In genomic region chr9:56975199-56975598, GRCm38 (mm10) we compare ENCODE assay signal across 27 mouse cellular contexts. TPM values are rescaled to one million over a fixed set of nuclear protein-coding genes. Genes with fewer than 3 reads are reported as not detected.
A peak's percentile ranks its signal among the peaks of the same experiment; 100 is the strongest.
DNase-seq lines count a peak whose midpoint lies in the region; ATAC-seq and TF ChIP-seq lines count a peak whose summit lies in the region.
"Had no signal": no experiment of that assay in that cellular context is flagged by ENCODE, and none has a peak within 500 bp of the region (broad histone marks: within the 10 kb centered on the region; RNA-seq: fewer than 3 reads in every experiment).

No protein-coding gene starts in this region.

- peak; percentile 70 to 72 for TF ChIP-seq EP300 in MEL (IDR thresholded peaks at IDR 0.05; ENCODE audit: low read depth in 1 of 2, low read length in 2 of 2)

- peak; percentile 68 for ATAC-seq in activated CD4-positive, CD25-positive, alpha-beta regulatory T cell, adult 4 months
- ATAC-seq in megakaryocyte-erythroid progenitor cell, adult 5-6 weeks (replicated peaks; ENCODE audit: low FRiP score, low TSS enrichment, poor library complexity, severe bottlenecking) = no peak
- ATAC-seq: forebrain, embryonic 14.5 days; forebrain, postnatal 0 days; hindbrain, embryonic 16.5 days; intestine, postnatal 0 days had no signal

- no peaks in the 10 kb centered on the region for H3K27me3 ChIP-seq in MEL (ENCODE audit: control insufficient read depth in 1 of 2, insufficient read depth in 2 of 2, low read length in 2 of 2)
- H3K27me3 ChIP-seq in splenic B cell, adult 2 months (ENCODE audit: control insufficient read depth, insufficient read depth, low read length, poor library complexity, severe bottlenecking) = no peaks in the 10 kb centered on the region
- H3K27me3 ChIP-seq: CH12.LX; embryonic facial prominence, embryonic 12.5 days; embryonic facial prominence, embryonic 15.5 days; hindbrain, embryonic 13.5 days had no signal

- H3K36me3 ChIP-seq in MEL (ENCODE audit: control insufficient read depth in 1 of 2, insufficient read depth in 2 of 2, low read length in 2 of 2) = peaks cover 0 to 36% of the 10 kb centered on the region in 2 experiments; a peak in 3 of 4 replicates
- no peaks in the 10 kb centered on the region for H3K36me3 ChIP-seq in splenic B cell, adult 2 months (ENCODE audit: control insufficient read depth, insufficient read depth, low read length, poor library complexity, severe bottlenecking)

- H3K9ac ChIP-seq in MEL (ENCODE audit: control insufficient read depth, low read depth, low read length, poor library complexity, severe bottlenecking) = no peak overlapping the region; the same call in 1 of the 2 replicates
- H3K9ac ChIP-seq: embryonic facial prominence, embryonic 12.5 days; embryonic facial prominence, embryonic 15.5 days; forebrain, postnatal 0 days; hindbrain, embryonic 13.5 days had no signal

- H3K79me2 ChIP-seq in MEL (ENCODE audit: control insufficient read depth, insufficient read depth, low read length, poor library complexity) = no peaks in the 10 kb centered on the region

- no peaks in the 10 kb centered on the region for H3K9me3 ChIP-seq in MEL (replicated peaks; ENCODE audit: insufficient read depth, low read length)
- H3K9me3 ChIP-seq: embryonic facial prominence, embryonic 12.5 days; embryonic facial prominence, embryonic 15.5 days; G1E; hindbrain, embryonic 10.5 days; hindbrain, embryonic 13.5 days had no signal

- TF ChIP-seq RAD21 in MEL (IDR thresholded peaks at IDR 0.05; ENCODE audit: low read depth, low read length) = no peak

- H3K27ac ChIP-seq in MEL (ENCODE audit: control insufficient read depth, low read depth, low read length) = peak overlapping the region; percentile 77
- H3K27ac ChIP-seq: embryonic facial prominence, embryonic 12.5 days; embryonic facial prominence, embryonic 15.5 days; hindbrain, embryonic 10.5 days; hindbrain, embryonic 13.5 days had no signal

- no peak for TF ChIP-seq POLR2A in MEL (IDR thresholded peaks at IDR 0.05; ENCODE audit: control insufficient read depth in 1 of 2, insufficient read depth in 1 of 2, low read depth in 1 of 2, low read length in 2 of 2, poor library complexity in 1 of 2)

- peak overlapping the region in 1 of 2 experiments; percentile 4; a peak in 1 of 4 replicates for H3K4me3 ChIP-seq in MEL (ENCODE audit: control insufficient read depth in 1 of 2, insufficient read depth in 1 of 2, low read depth in 2 of 2, low read length in 2 of 2)
- H3K4me3 ChIP-seq: embryonic facial prominence, embryonic 12.5 days; embryonic facial prominence, embryonic 15.5 days; hindbrain, embryonic 10.5 days; hindbrain, embryonic 13.5 days had no signal

- H3K4me1 ChIP-seq in MEL (ENCODE audit: control insufficient read depth in 1 of 2, insufficient read depth in 2 of 2, low read length in 2 of 2) = peaks cover 23 to 29% of the 10 kb centered on the region in 2 experiments
- H3K4me1 ChIP-seq: embryonic facial prominence, embryonic 12.5 days; embryonic facial prominence, embryonic 15.5 days; hindbrain, embryonic 10.5 days; hindbrain, embryonic 13.5 days had no signal

- peak; percentile 34 for DNase-seq in heart, adult 11 months
- no peak for DNase-seq in heart, postnatal 25 days (ENCODE audit: low spot score)
- DNase-seq in MEL (ENCODE audit: low read depth, low spot score) = peak; percentile 76
- DNase-seq in splenic B cell, adult 2 months (ENCODE audit: low read depth, low spot score) = peak; percentile 24
- no peak for DNase-seq in gastrocnemius, postnatal 4 days (ENCODE audit: low spot score in 2 of 2)
- DNase-seq in c-Kit-positive CD71-positive TER-119-positive erythroid progenitor cells, embryonic 14.5 days (ENCODE audit: low spot score) = no peak
- DNase-seq: adrenal gland, adult 8-10 months; adrenal gland, postnatal 25 days; B cell, adult 2 months; cerebellum, adult 18-20 months; cerebellum, adult 9-10 months; cerebellum, postnatal 25 days; forebrain, postnatal 0 days; gastrocnemius, postnatal 25 days; heart, postnatal 36 days; kidney, adult 2 months had no signal

- no peak for TF ChIP-seq CTCF in MEL (IDR thresholded peaks at IDR 0.05 in 2 of 3, conservative IDR thresholded peaks at IDR 0.05 in 1 of 3; ENCODE audit: control insufficient read depth in 1 of 3, insufficient read depth in 1 of 3, low read depth in 2 of 3, low read length in 3 of 3, poor library complexity in 1 of 3, severe bottlenecking in 1 of 3)

- intact Hi-C loops in heart, postnatal 25 days (cut with DNase I) = no loop called here

TF ChIP-seq in MEL, 35 proteins besides CTCF, POLR2A, EP300 and RAD21 (continues in another document):
- 0 out of 2 replicates have a peak, but pooled peaks have one; percentile 9 for TF ChIP-seq RCOR1 (IDR thresholded peaks at IDR 0.05; ENCODE audit: low read depth, low read length)
- peak; percentile 43; the same call in 1 of the 2 replicates for TF ChIP-seq SIN3A (IDR thresholded peaks at IDR 0.05; ENCODE audit: low read length)
- TF ChIP-seq ZNF384 (IDR thresholded peaks at IDR 0.05; ENCODE audit: low read depth, low read length) = no peak
- TF ChIP-seq MAZ (IDR thresholded peaks at IDR 0.05; ENCODE audit: low read depth, low read length) = no peak
- TF ChIP-seq ELF1 (IDR thresholded peaks at IDR 0.05; ENCODE audit: low read depth, low read length) = no peak
- TF ChIP-seq POLR2AphosphoS5 (IDR thresholded peaks at IDR 0.05; ENCODE audit: borderline replicate concordance, low read depth, low read length) = no peak
- no peak for TF ChIP-seq E2F4 (IDR thresholded peaks at IDR 0.05; ENCODE audit: borderline replicate concordance, low read depth, low read length)
- TF ChIP-seq MXI1 (IDR thresholded peaks at IDR 0.05; ENCODE audit: low read depth, low read length) = peak; percentile 56; the same call in 1 of the 2 replicates
- no peak for TF ChIP-seq MAFK (IDR thresholded peaks at IDR 0.05; ENCODE audit: borderline replicate concordance, low read depth, low read length)
- TF ChIP-seq UBTF (IDR thresholded peaks at IDR 0.05; ENCODE audit: borderline replicate concordance, insufficient read depth, low read depth, low read length) = no peak
- TF ChIP-seq NRF1 (IDR thresholded peaks at IDR 0.05; ENCODE audit: insufficient read depth, low read depth, low read length, poor library complexity, severe bottlenecking) = no peak
- peak; percentile 55; the same call in 1 of the 2 replicates for TF ChIP-seq TCF12 (IDR thresholded peaks at IDR 0.05; ENCODE audit: low read depth, low read length)
- TF ChIP-seq ZC3H11A (IDR thresholded peaks at IDR 0.05; ENCODE audit: low read depth, low read length) = no peak
- peak; percentile 61 for TF ChIP-seq GATA1 (IDR thresholded peaks at IDR 0.05; ENCODE audit: low read depth, low read length)
- TF ChIP-seq TAL1 (IDR thresholded peaks at IDR 0.05; ENCODE audit: low read length) = no peak
- TF ChIP-seq ETS1 (IDR thresholded peaks at IDR 0.05; ENCODE audit: low read depth, low read length) = peak; percentile 69
- TF ChIP-seq MAX (IDR thresholded peaks at IDR 0.05; ENCODE audit: low read length) = peak; percentile 40; the same call in 1 of the 2 replicates
- no peak for TF ChIP-seq JUND (IDR thresholded peaks at IDR 0.05; ENCODE audit: low read depth, low read length)
- no peak for TF ChIP-seq GABPA (IDR thresholded peaks at IDR 0.05; ENCODE audit: low read depth, low read length)

RNA-seq across cellular contexts. Expression of gene Ptpn9, which starts 19.5 kb away (rescaled TPM):
- total RNA-seq in heart, postnatal 25 days (2021) = 10 to 100 TPM; 10.0 to 10.7 TPM
- 10.6 and 12.0 TPM in 2 replicates for total RNA-seq in MEL (2012; rRNA removed)
- 10 to 100 TPM in 1 of 2 experiments, not detected in 1; 24.3 TPM for polyA plus RNA-seq in MEL (2012; ENCODE audit: insufficient read depth in 1 of 2, insufficient read length in 2 of 2, low read depth in 1 of 2, low replicate concordance in 2 of 2, missing spikeins in 1 of 2)
- polyA plus RNA-seq in activated CD4-positive, CD25-positive, alpha-beta regulatory T cell, adult 4 months (2017; shearing (Covaris generic)) = 1 to 10 TPM; 3.5 to 4.1 TPM
- total RNA-seq in megakaryocyte-erythroid progenitor cell, adult 5-6 weeks (2014; fragmentation: Nextera tagmentation) = 7.2 and 9.2 TPM in 2 replicates
- 8.2 and 8.4 TPM in 2 replicates for total RNA-seq in megakaryocyte-erythroid progenitor cell, adult 5-6 weeks (2017)
- total RNA-seq in gastrocnemius, postnatal 4 days (2021) = 10 to 100 TPM; 21.8 to 22.2 TPM

RNA-seq across cellular contexts. Expression of gene Snupn, which starts 24.5 kb away (rescaled TPM):
- total RNA-seq in heart, postnatal 25 days (2021) = 10 to 100 TPM in 1 of 2 experiments, 1 to 10 TPM in 1; 9.9 to 10.1 TPM
- total RNA-seq in MEL (2012; rRNA removed) = 13.0 and 14.6 TPM in 2 replicates
- polyA plus RNA-seq in MEL (2012; ENCODE audit: insufficient read depth in 1 of 2, insufficient read length in 2 of 2, low read depth in 1 of 2, low replicate concordance in 2 of 2, missing spikeins in 1 of 2) = 10 to 100 TPM in 1 of 2 experiments, not detected in 1; 14.7 TPM
- polyA plus RNA-seq in activated CD4-positive, CD25-positive, alpha-beta regulatory T cell, adult 4 months (2017; shearing (Covaris generic)) = 10 to 100 TPM; 16.2 to 21.2 TPM
- 20.2 and 20.5 TPM in 2 replicates for total RNA-seq in megakaryocyte-erythroid progenitor cell, adult 5-6 weeks (2014; fragmentation: Nextera tagmentation)
- 10.3 and 15.5 TPM in 2 replicates for total RNA-seq in megakaryocyte-erythroid progenitor cell, adult 5-6 weeks (2017)
- 1 to 10 TPM; 8.0 to 8.6 TPM for total RNA-seq in gastrocnemius, postnatal 4 days (2021)

RNA-seq across cellular contexts. Expression of gene Imp3, which starts 37.9 kb away (rescaled TPM):
- total RNA-seq in heart, postnatal 25 days (2021) = 10 to 100 TPM; 53.2 to 54.8 TPM
- 160 and 183 TPM in 2 replicates for total RNA-seq in MEL (2012; rRNA removed)
- polyA plus RNA-seq in MEL (2012; ENCODE audit: insufficient read depth in 1 of 2, insufficient read length in 2 of 2, low read depth in 1 of 2, low replicate concordance in 2 of 2, missing spikeins in 1 of 2) = 100 to 1,000 TPM in 1 of 2 experiments, not detected in 1; 154 TPM
- 10 to 100 TPM; 54.8 to 68.4 TPM for polyA plus RNA-seq in activated CD4-positive, CD25-positive, alpha-beta regulatory T cell, adult 4 months (2017; shearing (Covaris generic))
- 118 and 148 TPM in 2 replicates for total RNA-seq in megakaryocyte-erythroid progenitor cell, adult 5-6 weeks (2014; fragmentation: Nextera tagmentation)
- 108 and 128 TPM in 2 replicates for total RNA-seq in megakaryocyte-erythroid progenitor cell, adult 5-6 weeks (2017)
- total RNA-seq in gastrocnemius, postnatal 4 days (2021) = 10 to 100 TPM; 50.3 to 53.7 TPM

RNA-seq across cellular contexts. Expression of gene Snx33, which starts 47.0 kb away (rescaled TPM):
- 10 to 100 TPM in 1 of 2 experiments, 1 to 10 TPM in 1; 8.9 to 12.5 TPM for total RNA-seq in heart, postnatal 25 days (2021)
- 2.2 and 2.3 TPM in 2 replicates for total RNA-seq in MEL (2012; rRNA removed)
- 1 to 10 TPM in 1 of 2 experiments, not detected in 1; 3.5 TPM for polyA plus RNA-seq in MEL (2012; ENCODE audit: insufficient read depth in 1 of 2, insufficient read length in 2 of 2, low read depth in 1 of 2, low replicate concordance in 2 of 2, missing spikeins in 1 of 2)
- polyA plus RNA-seq in activated CD4-positive, CD25-positive, alpha-beta regulatory T cell, adult 4 months (2017; shearing (Covaris generic)) = 1 to 10 TPM; 3.1 to 5.2 TPM
- total RNA-seq in megakaryocyte-erythroid progenitor cell, adult 5-6 weeks (2014; fragmentation: Nextera tagmentation) = 2.3 and 2.8 TPM in 2 replicates
- 1.9 and 3.4 TPM in 2 replicates for total RNA-seq in megakaryocyte-erythroid progenitor cell, adult 5-6 weeks (2017)
- total RNA-seq in gastrocnemius, postnatal 4 days (2021) = 10 to 100 TPM; 10.4 to 11.2 TPM

Comparison
In these comparisons a context has a peak if more than half of its experiments do, and no peak if none do; other contexts are left out.
1. DNase-seq: peak in heart, adult 11 months (single experiment), MEL (single experiment) and splenic B cell, adult 2 months (single experiment); none in heart, postnatal 25 days (single experiment), gastrocnemius, postnatal 4 days (0 of 2) and c-Kit-positive CD71-positive TER-119-positive erythroid progenitor cells, embryonic 14.5 days (single experiment).